Mouse (Mus musculus) intestine, embryonic 14.5 days (tissue): ENCODE measurements around the gene Ramp2. TPM values are rescaled to one million over a fixed set of nuclear protein-coding genes. Genes with fewer than 3 reads are reported as not detected.

Source experiments
- ATAC-seq: fragments of 200-750 bp; cut with Nextera tagmentation; replicated peaks from 2 replicates; pipeline ENCODE4 v1.8.0; 2017; ENCODE audit warnings: low read depth, moderate number of reproducible peaks, moderate TSS enrichment, moderate library complexity; ENCODE audit not compliant: low FRiP score, low TSS enrichment
- DNase-seq: peaks from one replicate; pipeline ENCODE4 v3.0.0-alpha.2; 2018; ENCODE audit warnings: low spot score
- H3K27ac ChIP-seq: fragments of 300-500 bp; sonication (generic); 2 replicates; pipeline ENCODE4 v1.5.1; 2014; ENCODE audit warnings: low read depth, mild to moderate bottlenecking, control low read depth
- H3K27me3 ChIP-seq: fragments of 300-500 bp; sonication (generic); replicated peaks from 2 replicates; pipeline ENCODE4 v1.6.1; 2014; ENCODE audit warnings: low read length, control low read depth; ENCODE audit not compliant: control insufficient read depth, insufficient read depth
- H3K36me3 ChIP-seq: fragments of 300-500 bp; sonication (generic); 2 replicates; pipeline ENCODE4 v1.6.1; 2014; ENCODE audit warnings: low read length, control low read depth; ENCODE audit not compliant: control insufficient read depth, insufficient read depth
- H3K4me1 ChIP-seq: fragments of 300-500 bp; sonication (generic); replicated peaks from 2 replicates; pipeline ENCODE4 v1.6.1; 2014; ENCODE audit warnings: low read length, control low read depth, mixed read lengths; ENCODE audit not compliant: control insufficient read depth, insufficient read depth
- H3K4me2 ChIP-seq: fragments of 300-500 bp; sonication (generic); 2 replicates; pipeline ENCODE4 v1.6.1; 2014; ENCODE audit warnings: low read length
- H3K4me3 ChIP-seq: fragments of 300-500 bp; sonication (generic); 2 replicates; pipeline ENCODE4 v1.5.1; 2014; ENCODE audit warnings: low read depth, low read length, control low read depth, mixed read lengths
- H3K9ac ChIP-seq: fragments of 300-500 bp; sonication (generic); 2 replicates; pipeline ENCODE4 v1.6.1; 2014; ENCODE audit warnings: mild to moderate bottlenecking, low read length
- H3K9me3 ChIP-seq: fragments of 300-500 bp; sonication (generic); 2 replicates; pipeline ENCODE4 v1.6.1; 2016; ENCODE audit warnings: low read length, control low read depth; ENCODE audit not compliant: control insufficient read depth
- WGBS: fragments of 180-500 bp; shearing (Covaris S2); extraction: QIAGEN DNeasy Blood & Tissue Kit; methylation state at CpG from one replicate; pipeline ENCODE4 v1.1.7; 2014; 5-methylcytosine and 5-hydroxymethylcytosine counted together
- polyA plus RNA-seq: library from polyadenylated mRNA; unstranded; fragments of >200 nt; fragmentation: Nextera tagmentation; extraction: Ambion mirVana; gene quantifications from 2 replicates; pipeline ENCODE4 v1.2.1, GENCODE M21; 2014

Ramp2 gene
- polyA plus RNA-seq, 1 experiment from 2014 or later = 122 TPM

DNA sequence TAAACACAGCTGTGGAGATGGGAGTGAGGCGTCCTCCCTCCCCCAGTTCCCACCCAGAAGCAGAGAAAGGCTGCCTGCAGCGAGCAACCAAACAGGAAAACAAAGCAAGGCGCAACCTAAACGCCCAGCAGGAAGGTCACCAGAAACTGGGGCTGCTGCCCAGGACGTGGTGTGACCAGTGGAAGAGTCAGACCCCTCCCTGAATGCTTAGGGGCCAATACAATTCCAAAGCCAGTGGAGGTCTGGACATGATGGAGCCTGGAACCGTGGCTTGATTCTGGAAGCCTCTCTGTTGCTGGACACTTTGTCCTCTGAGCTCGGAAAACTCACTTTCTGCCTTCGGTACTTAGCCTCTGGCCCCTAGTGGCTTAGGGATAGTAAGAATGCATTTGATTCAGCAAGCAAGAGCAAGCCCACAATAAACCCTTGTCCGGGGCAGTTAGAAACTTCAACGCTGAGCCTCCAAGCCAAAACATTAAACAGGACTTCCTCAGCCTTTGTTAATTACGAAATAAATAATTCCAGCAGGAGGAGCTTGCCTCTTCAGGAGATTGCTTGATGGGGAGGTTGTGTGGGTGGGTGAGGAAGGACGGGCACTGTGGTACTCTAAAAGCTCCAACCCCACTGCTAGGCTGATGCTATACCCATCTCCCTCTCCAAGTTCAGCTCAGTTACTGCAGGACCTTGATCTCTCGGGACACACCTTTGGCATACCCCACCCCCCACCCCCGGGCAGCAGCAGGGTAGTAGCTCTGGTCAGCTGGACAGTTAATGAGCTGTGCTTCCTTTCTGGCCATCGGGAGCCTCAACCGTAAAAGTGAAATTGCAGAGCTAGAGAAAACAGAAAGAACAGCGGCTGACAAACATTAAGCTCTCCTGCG is 14.6 kb upstream of the Ramp2 start:
- Histone ChIP-seq H3K9ac (peak overlapping the region; percentile 44), H3K9me3 (no peaks in the 10 kb centered on the region), H3K4me2 (peak overlapping the region; percentile 54), H3K4me3 (peak overlapping the region; percentile 17), H3K27ac (peak overlapping the region; percentile 95), H3K36me3 (no peaks in the 10 kb centered on the region), H3K4me1 (peaks cover 36% of the 10 kb centered on the region), H3K27me3 (no peaks in the 10 kb centered on the region)
- ATAC-seq = 0 out of 2 replicates have a peak, but pooled peaks have one; percentile 4
- no peak for DNase-seq
- WGBS = 9% methylated on average over 18 of the region's 18 CpGs

DNA sequence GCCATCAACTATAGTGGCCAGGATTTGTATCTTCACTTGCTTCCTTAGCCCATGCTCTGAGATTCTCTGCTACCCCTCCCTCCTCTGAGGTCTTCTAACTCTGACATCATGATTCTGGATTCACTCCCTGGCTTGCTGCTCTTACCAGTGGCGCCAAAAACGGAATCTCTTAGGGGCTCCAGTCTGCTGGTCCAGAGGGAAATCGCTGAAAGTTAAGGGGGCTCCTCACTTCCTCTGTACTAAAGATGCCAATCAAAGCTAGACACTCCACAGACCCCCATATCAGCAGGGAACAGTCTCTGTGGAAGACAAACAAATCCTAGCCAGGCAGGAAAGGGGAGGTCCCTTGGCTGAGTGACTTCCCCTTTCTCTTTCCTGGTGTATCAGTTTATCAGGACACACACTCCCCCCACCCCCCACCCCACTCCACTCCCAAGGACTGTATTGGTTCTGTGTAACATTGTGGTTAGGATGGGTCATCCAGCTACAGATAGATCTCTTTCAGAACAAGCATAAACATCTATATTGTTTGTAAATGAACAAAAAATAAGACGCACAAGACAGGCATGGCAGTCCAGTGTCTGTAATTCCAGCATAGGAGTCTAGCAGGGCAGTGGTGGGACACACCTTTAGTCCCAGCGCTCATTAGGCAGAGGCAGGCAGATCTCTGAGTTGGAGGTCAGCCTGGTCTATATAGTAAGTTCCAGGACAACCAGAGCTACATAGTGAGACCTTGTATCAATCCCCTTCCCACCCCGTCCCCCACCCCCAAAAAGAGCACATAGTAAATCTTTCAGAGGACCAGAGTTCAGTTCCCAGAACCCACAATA is 13.6 kb upstream of the Ramp2 start:
- Histone ChIP-seq H3K9me3 (no peaks in the 10 kb centered on the region), H3K9ac (peak overlapping the region; percentile 44), H3K4me3 (peak overlapping the region; percentile 17; the same call in 1 of the 2 replicates), H3K36me3 (no peaks in the 10 kb centered on the region), H3K27me3 (no peaks in the 10 kb centered on the region), H3K27ac (peak overlapping the region; percentile 95), H3K4me1 (peaks cover 36% of the 10 kb centered on the region), H3K4me2 (peak overlapping the region; percentile 54)
- DNase-seq (no peak), ATAC-seq (peak; percentile 74)
- 43% methylated on average over 6 of the region's 6 CpGs for WGBS

DNA sequence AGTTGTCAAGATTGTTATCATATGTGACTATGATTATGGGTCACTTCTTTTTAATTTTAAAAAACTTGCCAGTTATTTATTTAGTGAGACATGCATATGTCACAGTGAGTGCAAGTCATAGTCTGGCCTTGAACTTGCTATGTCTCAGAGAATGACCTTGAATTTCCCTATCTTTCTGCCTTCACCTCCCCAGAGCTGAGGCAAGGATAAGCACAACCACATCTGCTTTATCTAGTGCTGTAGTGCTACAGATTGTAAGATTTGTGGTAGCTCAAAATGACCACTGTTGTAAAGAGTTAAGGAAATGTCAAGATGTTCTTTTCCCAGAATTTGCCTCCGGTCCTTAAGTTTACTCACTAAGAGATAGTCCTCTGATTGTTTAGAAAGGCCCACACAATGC is 12.6 kb upstream of the Ramp2 start:
- H3K27me3 ChIP-seq = no peaks in the 10 kb centered on the region
- H3K9ac ChIP-seq = no peak overlapping the region
- no peak overlapping the region for H3K27ac ChIP-seq
- H3K4me1 ChIP-seq = peaks cover 40% of the 10 kb centered on the region
- no peak overlapping the region for H3K4me2 ChIP-seq
- WGBS = 64% methylated on average over 1 of the region's 1 CpGs
- H3K36me3 ChIP-seq = no peaks in the 10 kb centered on the region
- no peaks in the 10 kb centered on the region for H3K9me3 ChIP-seq
- no peak for ATAC-seq
- H3K4me3 ChIP-seq = no peak overlapping the region
- DNase-seq = no peak

DNA sequence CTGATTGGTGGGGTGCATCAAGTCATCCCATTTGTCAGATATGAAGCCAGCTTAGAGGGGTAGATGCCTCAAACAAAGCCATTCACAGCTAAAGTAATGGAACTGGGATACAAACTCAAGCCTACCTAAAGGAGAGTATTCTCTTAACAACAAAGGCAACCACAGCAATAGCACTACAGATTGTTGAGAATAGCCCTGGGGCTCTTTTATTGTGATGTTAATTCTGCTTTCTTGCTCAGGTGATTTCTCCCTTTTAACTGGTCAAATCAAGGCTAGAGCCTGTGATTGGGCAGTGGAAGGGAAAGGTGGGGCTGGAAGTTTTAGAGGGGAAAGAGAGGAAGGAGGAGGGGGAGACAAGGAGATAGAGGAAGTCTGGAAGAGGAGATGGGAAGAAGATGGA is 11.7 kb upstream of the Ramp2 start:
- Histone ChIP-seq H3K9me3 (no peaks in the 10 kb centered on the region), H3K9ac (no peak overlapping the region), H3K27ac (no peak overlapping the region), H3K4me3 (no peak overlapping the region), H3K36me3 (no peaks in the 10 kb centered on the region), H3K27me3 (no peaks in the 10 kb centered on the region), H3K4me2 (no peak overlapping the region), H3K4me1 (peaks cover 39% of the 10 kb centered on the region)
- ATAC-seq (no peak), DNase-seq (no peak)

DNA sequence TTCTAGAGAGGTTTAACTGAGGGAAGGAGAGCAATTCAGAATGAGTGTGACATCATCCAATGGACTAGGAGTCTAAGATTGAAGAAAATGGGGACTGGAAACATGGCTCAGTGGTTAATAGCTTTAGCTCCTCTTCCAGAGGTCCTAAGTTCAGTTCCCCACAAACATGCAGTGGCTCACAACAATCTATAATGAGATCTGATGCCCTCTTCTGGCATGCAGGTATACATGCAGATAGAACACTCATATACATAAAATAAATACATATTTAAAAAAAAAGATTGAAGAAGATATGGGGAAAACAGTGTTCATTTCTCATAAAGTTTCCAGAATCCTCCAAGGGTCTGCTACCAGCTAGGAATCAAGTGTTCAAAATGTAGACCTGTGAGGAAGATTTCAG is 10.4 kb upstream of the Ramp2 start:
- no peak for DNase-seq
- Histone ChIP-seq H3K27me3 (no peaks in the 10 kb centered on the region), H3K4me1 (peaks cover 26% of the 10 kb centered on the region), H3K27ac (no peak overlapping the region), H3K4me3 (no peak overlapping the region), H3K36me3 (no peaks in the 10 kb centered on the region), H3K9me3 (no peaks in the 10 kb centered on the region), H3K4me2 (no peak overlapping the region), H3K9ac (no peak overlapping the region)
- ATAC-seq = no peak

DNA sequence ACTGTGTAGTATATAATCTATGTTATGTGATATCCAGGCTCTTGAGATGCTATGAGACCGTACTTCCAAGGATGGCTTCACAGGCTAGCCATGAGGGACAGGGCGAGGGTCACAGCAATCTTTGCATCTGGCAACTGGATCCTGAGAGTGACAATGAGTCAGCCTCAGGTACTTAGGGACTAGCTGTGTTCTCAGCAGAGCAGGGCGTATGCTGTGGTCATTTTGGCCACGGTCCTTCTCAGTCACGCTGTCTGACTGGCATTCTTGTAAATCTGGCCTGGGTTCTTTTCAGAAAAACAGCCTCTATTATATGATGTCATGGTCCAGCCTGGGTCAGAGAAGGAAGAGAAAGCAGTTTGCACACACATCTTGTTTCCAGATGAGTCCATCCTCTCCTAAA is 9.0 kb upstream of the Ramp2 start:
- 94% methylated on average over 5 of the region's 5 CpGs for WGBS
- H3K36me3 ChIP-seq = no peaks in the 10 kb centered on the region
- H3K4me2 ChIP-seq = no peak overlapping the region
- H3K4me1 ChIP-seq = peaks cover 12% of the 10 kb centered on the region
- no peak overlapping the region for H3K4me3 ChIP-seq
- no peaks in the 10 kb centered on the region for H3K9me3 ChIP-seq
- no peak overlapping the region for H3K9ac ChIP-seq
- H3K27ac ChIP-seq = no peak overlapping the region
- no peak for ATAC-seq
- no peak for DNase-seq
- H3K27me3 ChIP-seq = no peaks in the 10 kb centered on the region

DNA sequence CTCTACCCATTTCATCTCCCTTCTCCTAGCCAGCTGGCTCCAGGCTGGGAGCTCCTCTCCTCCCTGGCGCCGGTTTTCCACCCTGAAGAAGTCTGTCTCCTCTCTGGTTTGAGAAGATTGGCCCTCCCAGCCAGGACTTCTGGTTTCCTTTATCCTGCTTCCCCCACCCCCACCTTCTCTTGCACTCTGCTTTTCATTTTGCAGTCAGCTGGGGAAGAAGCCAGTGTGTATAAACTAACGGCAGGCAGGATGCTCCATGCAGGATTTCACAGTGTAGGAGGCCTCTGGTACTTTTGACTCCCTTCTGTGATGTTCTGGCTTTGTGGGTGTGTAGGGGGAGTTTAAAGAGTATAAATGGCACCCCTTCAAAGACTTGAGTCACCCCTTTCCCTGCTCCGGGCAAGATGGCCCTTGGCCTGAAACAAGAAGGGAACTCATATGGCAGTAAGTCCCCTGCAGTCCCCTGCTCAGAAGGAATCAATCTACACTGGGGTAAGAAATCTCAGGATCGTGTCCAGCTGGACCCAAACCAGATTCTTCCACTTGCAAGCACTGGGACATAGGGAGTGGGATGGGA is 7.7 kb upstream of the Ramp2 start:
- Histone ChIP-seq H3K4me1 (peaks cover 4% of the 10 kb centered on the region; the same call in 1 of the 2 replicates), H3K4me2 (peak overlapping the region; percentile 18; the same call in 1 of the 2 replicates), H3K4me3 (no peak overlapping the region), H3K9me3 (no peaks in the 10 kb centered on the region), H3K9ac (no peak overlapping the region), H3K27ac (peak overlapping the region; percentile 79), H3K27me3 (no peaks in the 10 kb centered on the region), H3K36me3 (no peaks in the 10 kb centered on the region)
- DNase-seq = no peak
- 28% methylated on average over 5 of the region's 5 CpGs for WGBS
- peak; percentile 68; the same call in 1 of the 2 replicates for ATAC-seq

DNA sequence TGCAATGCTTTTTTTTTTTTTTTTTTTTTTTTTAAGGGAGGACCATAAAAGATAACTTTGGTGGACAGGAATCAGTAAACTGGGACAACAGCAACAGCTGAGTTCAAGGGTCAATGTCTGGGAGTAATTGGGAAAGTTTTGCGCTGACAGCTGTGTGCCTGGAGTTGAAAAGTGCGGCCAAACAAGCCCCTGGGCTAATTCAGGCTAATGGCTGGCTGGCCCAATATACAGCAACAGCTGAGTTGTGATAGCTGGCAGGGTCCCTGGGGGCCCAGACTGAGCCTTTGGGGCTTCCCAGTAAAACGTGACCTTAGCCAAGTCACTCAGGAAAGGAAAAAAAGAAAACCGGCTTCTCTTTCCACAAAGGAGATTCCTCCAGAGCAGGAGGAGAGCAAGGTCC is 757 bp upstream of the Ramp2 start:
- WGBS = 31% methylated on average over 4 of the region's 4 CpGs
- no peaks in the 10 kb centered on the region for H3K9me3 ChIP-seq
- H3K4me2 ChIP-seq = peak overlapping the region; percentile 62; the same call in 1 of the 2 replicates
- peak overlapping the region; percentile 84; the same call in 1 of the 2 replicates for H3K27ac ChIP-seq
- ATAC-seq (no peak), DNase-seq (no peak)
- H3K27me3 ChIP-seq = 0 out of 2 replicates have a peak, but pooled peaks cover 4% of the 10 kb centered on the region
- peaks cover 20% of the 10 kb centered on the region for H3K4me1 ChIP-seq
- no peak overlapping the region for H3K4me3 ChIP-seq
- H3K9ac ChIP-seq = no peak overlapping the region
- H3K36me3 ChIP-seq = no peaks in the 10 kb centered on the region
